13 mouse cellular contexts compared by ENCODE assay signal in the genomic region with DNA sequence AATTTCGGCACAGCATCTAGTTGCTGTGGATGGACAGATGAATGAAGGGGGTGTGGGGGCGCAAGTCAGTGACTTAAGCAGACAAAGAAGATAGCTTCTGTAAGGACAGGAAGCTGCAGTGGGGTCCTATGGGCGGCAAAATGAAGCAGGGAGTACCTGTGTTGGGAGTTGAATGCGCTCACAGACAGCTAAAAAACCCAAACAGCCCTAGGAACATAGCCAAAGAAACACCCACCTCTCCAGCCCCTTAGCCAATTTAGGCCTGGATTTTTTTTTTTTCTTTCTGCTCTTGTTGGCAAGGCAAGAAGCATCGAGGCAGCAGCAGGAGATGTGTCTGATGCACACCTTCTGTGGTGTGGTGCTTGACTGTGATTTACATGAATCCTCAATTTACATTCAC. TPM values are rescaled to one million over a fixed set of nuclear protein-coding genes. Genes with fewer than 3 reads are reported as not detected.
DNase-seq lines count a peak whose midpoint lies in the region; ATAC-seq and TF ChIP-seq lines count a peak whose summit lies in the region.
"Had no signal": no experiment of that assay in that cellular context is flagged by ENCODE, and none has a peak within 500 bp of the region (broad histone marks: within the 10 kb centered on the region; RNA-seq: fewer than 3 reads in every experiment).

No protein-coding gene starts in this region.

- intact Hi-C loops in gastrocnemius, postnatal 14 days (cut with DNase I; ENCODE audit: low total_unique reads): no loop called here

- no peak overlapping the region for H3ac ChIP-seq in myocyte (ENCODE audit: control insufficient read depth, insufficient read length)

- H3K79me2 ChIP-seq in myocyte (ENCODE audit: control insufficient read depth, insufficient read depth): peaks cover 24% of the 10 kb centered on the region

- no peak for ATAC-seq in kidney, embryonic 15.5 days (replicated peaks; ENCODE audit: low FRiP score)
- ATAC-seq in hindbrain, embryonic 13.5 days (ENCODE audit: low FRiP score): no peak

- no peak for DNase-seq in kidney, postnatal 4 days
- no peak for DNase-seq in forebrain, embryonic 10.5 days (ENCODE audit: extremely low spot score, low spot score)
- no peak for DNase-seq in gastrocnemius, postnatal 14 days
- no peak for DNase-seq in kidney, postnatal 10 days
- no peak for DNase-seq in kidney, adult 18-20 months
- DNase-seq: heart, postnatal 4 days; retina, postnatal 1 day had no signal

- peaks cover 27% of the 10 kb centered on the region for H3K27me3 ChIP-seq in kidney, embryonic 15.5 days
- peaks cover 42% of the 10 kb centered on the region for H3K27me3 ChIP-seq in forebrain, embryonic 10.5 days (ENCODE audit: poor library complexity, severe bottlenecking)
- no peaks in the 10 kb centered on the region for H3K27me3 ChIP-seq in hindbrain, embryonic 13.5 days
- no peaks in the 10 kb centered on the region for H3K27me3 ChIP-seq in myocyte (ENCODE audit: control insufficient read depth, insufficient read depth, insufficient read length)

- H3K9me3 ChIP-seq in kidney, embryonic 15.5 days (replicated peaks): no peaks in the 10 kb centered on the region
- H3K9me3 ChIP-seq in forebrain, embryonic 10.5 days: no peaks in the 10 kb centered on the region
- H3K9me3 ChIP-seq in hindbrain, embryonic 13.5 days: no peaks in the 10 kb centered on the region
- H3K9me3 ChIP-seq: liver, embryonic 15.5 days had no signal

- peak overlapping the region; percentile 85 for H3K4me3 ChIP-seq in kidney, embryonic 15.5 days (replicated peaks)
- peak overlapping the region; percentile 97 for H3K4me3 ChIP-seq in forebrain, embryonic 10.5 days
- peak overlapping the region; percentile 91 for H3K4me3 ChIP-seq in hindbrain, embryonic 13.5 days
- peak overlapping the region; percentile 13 for H3K4me3 ChIP-seq in myocyte

- peak overlapping the region; percentile 96; the same call in 1 of the 2 replicates for H3K4me2 ChIP-seq in kidney, embryonic 15.5 days
- peak overlapping the region; percentile 84 for H3K4me2 ChIP-seq in hindbrain, embryonic 13.5 days
- H3K4me2 ChIP-seq in myocyte (ENCODE audit: low read depth): no peak overlapping the region

- H3K27ac ChIP-seq in kidney, embryonic 15.5 days: 0 out of 2 replicates have a peak overlapping the region, but pooled peaks have one; percentile 58
- peak overlapping the region; percentile 65 for H3K27ac ChIP-seq in forebrain, embryonic 10.5 days
- H3K27ac ChIP-seq in hindbrain, embryonic 13.5 days: peak overlapping the region; percentile 99
- H3K27ac ChIP-seq: liver, embryonic 15.5 days had no signal

- 43% methylated on average over 5 of the region's 5 CpGs for WGBS in kidney, embryonic 15.5 days
- 29% methylated on average over 5 of the region's 5 CpGs for WGBS in forebrain, embryonic 10.5 days
- WGBS in hindbrain, embryonic 13.5 days: 17% methylated on average over 5 of the region's 5 CpGs

- TF ChIP-seq POLR2A in myocyte (IDR thresholded peaks at IDR 0.05; ENCODE audit: insufficient read length, low read depth): no peak

- peaks cover 52% of the 10 kb centered on the region for H3K4me1 ChIP-seq in kidney, embryonic 15.5 days
- peaks cover 66% of the 10 kb centered on the region for H3K4me1 ChIP-seq in forebrain, embryonic 10.5 days
- H3K4me1 ChIP-seq in hindbrain, embryonic 13.5 days (replicated peaks): peaks cover 61% of the 10 kb centered on the region

- no peak overlapping the region for H3K9ac ChIP-seq in kidney, embryonic 15.5 days
- H3K9ac ChIP-seq in hindbrain, embryonic 13.5 days: peak overlapping the region; percentile 99
- H3K9ac ChIP-seq: liver, embryonic 15.5 days had no signal

- H3K36me3 ChIP-seq in kidney, embryonic 15.5 days: peaks cover 33% of the 10 kb centered on the region
- peaks cover 36% of the 10 kb centered on the region for H3K36me3 ChIP-seq in forebrain, embryonic 10.5 days (replicated peaks)
- H3K36me3 ChIP-seq in hindbrain, embryonic 13.5 days: peaks cover 31% of the 10 kb centered on the region
- peaks cover 13% of the 10 kb centered on the region for H3K36me3 ChIP-seq in myocyte (ENCODE audit: control insufficient read depth, insufficient read depth)

TF ChIP-seq in myocyte, 11 proteins besides CTCF, POLR2A, EP300 and RAD21:
- TF ChIP-seq CEBPB (IDR thresholded peaks at IDR 0.05; ENCODE audit: insufficient read depth, poor library complexity, severe bottlenecking) (no peak), MAX (IDR thresholded peaks at IDR 0.05; ENCODE audit: low read depth) (no peak), MYOD1 (IDR thresholded peaks at IDR 0.05; ENCODE audit: control insufficient read depth in 1 of 3, insufficient read length in 2 of 3, low read depth in 2 of 3) (no peak), TCF12 (IDR thresholded peaks at IDR 0.05; ENCODE audit: insufficient read depth, poor library complexity, severe bottlenecking) (no peak), SRF (IDR thresholded peaks at IDR 0.05; ENCODE audit: control insufficient read depth, insufficient read length, low read depth) (no peak), USF1 (IDR thresholded peaks at IDR 0.05; ENCODE audit: low read depth) (no peak), E2F4 (IDR thresholded peaks at IDR 0.05; ENCODE audit: insufficient read depth) (no peak), MYOG (IDR thresholded peaks at IDR 0.05; ENCODE audit: control insufficient read depth in 1 of 3, insufficient read depth in 1 of 3, insufficient read length in 2 of 3, low read depth in 2 of 3) (no peak)

RNA-seq across cellular contexts. Expression of a gene that starts 1.1 kb away (rescaled TPM):
- polyA plus RNA-seq in kidney, embryonic 15.5 days (2015; fragmentation: Nextera tagmentation; extraction: Ambion mirVana): 1.1 and 1.4 TPM in 2 replicates
- 1.1 and 1.2 TPM in 2 replicates for polyA plus RNA-seq in forebrain, embryonic 10.5 days (2016; fragmentation: Nextera tagmentation; extraction: Ambion mirVana)
- polyA plus RNA-seq in hindbrain, embryonic 13.5 days (2015; fragmentation: Nextera tagmentation; extraction: Ambion mirVana): 5.8 and 5.9 TPM in 2 replicates
- polyA plus RNA-seq in myocyte (2012; fragmentation: generic; extraction: Trizol): 6.1 TPM
- 1 to 10 TPM in 1 of 2 experiments, under 1 TPM in 1; 0.82 to 1.2 TPM for total RNA-seq in gastrocnemius, postnatal 14 days (2021)
- polyA plus RNA-seq: erythroblast, embryonic 14.5 days had no signal

RNA-seq across cellular contexts. Expression of a gene that starts 2.2 kb away (rescaled TPM):
- polyA plus RNA-seq in kidney, embryonic 15.5 days (2015; fragmentation: Nextera tagmentation; extraction: Ambion mirVana): 1,852 and 1,884 TPM in 2 replicates
- 3,005 and 3,066 TPM in 2 replicates for polyA plus RNA-seq in forebrain, embryonic 10.5 days (2016; fragmentation: Nextera tagmentation; extraction: Ambion mirVana)
- polyA plus RNA-seq in hindbrain, embryonic 13.5 days (2015; fragmentation: Nextera tagmentation; extraction: Ambion mirVana): 1,183 and 1,237 TPM in 2 replicates
- polyA plus RNA-seq in myocyte (2012; fragmentation: generic; extraction: Trizol): 276 TPM
- total RNA-seq in gastrocnemius, postnatal 14 days (2021): 10 to 100 TPM; 62.5 to 84.0 TPM

RNA-seq across cellular contexts. Expression of a gene that starts 9.0 kb away (rescaled TPM):
- polyA plus RNA-seq in kidney, embryonic 15.5 days (2015; fragmentation: Nextera tagmentation; extraction: Ambion mirVana): 185 and 189 TPM in 2 replicates
- polyA plus RNA-seq in forebrain, embryonic 10.5 days (2016; fragmentation: Nextera tagmentation; extraction: Ambion mirVana): 188 and 190 TPM in 2 replicates
- polyA plus RNA-seq in hindbrain, embryonic 13.5 days (2015; fragmentation: Nextera tagmentation; extraction: Ambion mirVana): 122 and 129 TPM in 2 replicates
- polyA plus RNA-seq in myocyte (2012; fragmentation: generic; extraction: Trizol): 139 TPM
- total RNA-seq in gastrocnemius, postnatal 14 days (2021): 10 to 100 TPM; 26.5 to 31.6 TPM

RNA-seq across cellular contexts. Expression of a gene that starts 13.0 kb away (rescaled TPM):
- 9.9 and 12.3 TPM in 2 replicates for polyA plus RNA-seq in kidney, embryonic 15.5 days (2015; fragmentation: Nextera tagmentation; extraction: Ambion mirVana)
- 0.11 and 0.16 TPM in 2 replicates for polyA plus RNA-seq in forebrain, embryonic 10.5 days (2016; fragmentation: Nextera tagmentation; extraction: Ambion mirVana)
- 0.23 and 0.27 TPM in 2 replicates for polyA plus RNA-seq in hindbrain, embryonic 13.5 days (2015; fragmentation: Nextera tagmentation; extraction: Ambion mirVana)
- 0.56 TPM for polyA plus RNA-seq in myocyte (2012; fragmentation: generic; extraction: Trizol)
- under 1 TPM; 0.10 to 0.16 TPM for total RNA-seq in gastrocnemius, postnatal 14 days (2021)
- total RNA-seq: gastrocnemius, adult 8-10 months had no signal
- polyA plus RNA-seq: erythroblast, embryonic 14.5 days; liver, embryonic 15.5 days had no signal

RNA-seq across cellular contexts. Expression of a gene that starts 14.0 kb away (rescaled TPM):
- polyA plus RNA-seq in kidney, embryonic 15.5 days (2015; fragmentation: Nextera tagmentation; extraction: Ambion mirVana): 0.04 and 0.42 TPM in 2 replicates
- polyA plus RNA-seq in forebrain, embryonic 10.5 days (2016; fragmentation: Nextera tagmentation; extraction: Ambion mirVana): 0.10 and 0.23 TPM in 2 replicates
- polyA plus RNA-seq in hindbrain, embryonic 13.5 days (2015; fragmentation: Nextera tagmentation; extraction: Ambion mirVana): 3.0 and 3.1 TPM in 2 replicates
- polyA plus RNA-seq in myocyte (2012; fragmentation: generic; extraction: Trizol): 1.2 TPM
- 1 to 10 TPM; 3.4 to 6.7 TPM for total RNA-seq in gastrocnemius, postnatal 14 days (2021)

Comparison
In these comparisons a context has a peak if more than half of its experiments do, and no peak if none do; other contexts are left out.
1. H3K4me3 ChIP-seq: peak in every context shown above with its lines; median percentile 97 in forebrain, embryonic 10.5 days; 91 in hindbrain, embryonic 13.5 days; 85 in kidney, embryonic 15.5 days; 13 in myocyte.